Mouse (Mus musculus) hindbrain, embryonic 14.5 days (tissue): Measurements from ENCODE around the gene Mrps2. TPM values are rescaled to one million over a fixed set of nuclear protein-coding genes. Genes with fewer than 3 reads are reported as not detected.

Source experiments
- ATAC-seq: fragments of 200-750 bp; cut with Nextera tagmentation; 2 replicates; pipeline ENCODE4 v1.8.0; 2017; ENCODE audit warnings: moderate number of reproducible peaks, mild to moderate bottlenecking, moderate TSS enrichment, moderate library complexity; ENCODE audit not compliant: low FRiP score
- DNase-seq: peaks from one replicate; pipeline ENCODE4 v3.0.0-alpha.2; 2015; ENCODE audit warnings: low spot score
- H3K27ac ChIP-seq: fragments of 300-500 bp; sonication (generic); 2 replicates; pipeline ENCODE4 v1.5.1; 2014; ENCODE audit warnings: mild to moderate bottlenecking, moderate library complexity
- H3K27me3 ChIP-seq: fragments of 300-500 bp; sonication (generic); 2 replicates; pipeline ENCODE4 v1.6.1; 2014; ENCODE audit warnings: mild to moderate bottlenecking, low read length, mixed read lengths; ENCODE audit not compliant: control insufficient read depth, insufficient read depth
- H3K36me3 ChIP-seq: fragments of 300-500 bp; sonication (generic); replicated peaks from 2 replicates; pipeline ENCODE4 v1.6.1; 2014; ENCODE audit not compliant: control insufficient read depth, insufficient read depth
- H3K4me1 ChIP-seq: fragments of 300-500 bp; sonication (generic); replicated peaks from 2 replicates; pipeline ENCODE4 v1.6.1; 2014; ENCODE audit warnings: antibody characterized with exemption, low read length, mixed read lengths; ENCODE audit not compliant: control insufficient read depth, insufficient read depth
- H3K4me2 ChIP-seq: fragments of 300-500 bp; sonication (generic); replicated peaks from 2 replicates; pipeline ENCODE4 v1.6.1; 2014; ENCODE audit warnings: mild to moderate bottlenecking, moderate library complexity
- H3K4me3 ChIP-seq: fragments of 300-500 bp; sonication (generic); replicated peaks from 2 replicates; pipeline ENCODE4 v1.5.1; 2014; ENCODE audit warnings: mild to moderate bottlenecking, low read length
- H3K9ac ChIP-seq: fragments of 300-500 bp; sonication (generic); 2 replicates; pipeline ENCODE4 v1.6.1; 2014
- H3K9me3 ChIP-seq: fragments of 300-500 bp; sonication (generic); 2 replicates; pipeline ENCODE4 v1.6.1; 2016; ENCODE audit warnings: low read length; ENCODE audit not compliant: control insufficient read depth
- WGBS: fragments of 180-500 bp; shearing (Covaris S2); extraction: QIAGEN DNeasy Blood & Tissue Kit; methylation state at CpG from one replicate; pipeline ENCODE4 v1.1.7; 2014; 5-methylcytosine and 5-hydroxymethylcytosine counted together
- polyA plus RNA-seq: library from polyadenylated mRNA; unstranded; fragments of >200 nt; fragmentation: Nextera tagmentation; extraction: Ambion mirVana; gene quantifications from 2 replicates; pipeline ENCODE4 v1.2.1, GENCODE M21; 2014

Gene Mrps2
- 49.3 and 51.8 TPM in 2 replicates for polyA plus RNA-seq

- Histone ChIP-seq H3K27ac (0 out of 2 replicates have a peak within 1 kb of the TSS, but pooled peaks have one; percentile 23), H3K9ac (peak within 1 kb of the TSS; percentile 89), H3K4me1 (peaks cover 13% of the 10 kb centered on the region), H3K27me3 (no peaks in the 10 kb centered on the region), H3K4me3 (peak within 1 kb of the TSS; percentile 81), H3K4me2 (peak within 1 kb of the TSS; percentile 68), H3K36me3 (peaks cover 32% of the 10 kb centered on the region), H3K9me3 (no peaks in the 10 kb centered on the region)
- ATAC-seq (peak; percentile 90), DNase-seq (peak; percentile 89)
- WGBS, result under 1% methylated on average over 52 of the region's 52 CpGs
These were observed at the start of gene Mrps2 for GRCm38 (mm10) chr2:28467860-28468485. Gene Mrps2, plus strand, starts transcription at chr2:28468066.

- Histone ChIP-seq H3K4me2 (no peak overlapping the region), H3K4me1 (peaks cover 6% of the 10 kb centered on the region), H3K27me3 (no peaks in the 10 kb centered on the region), H3K4me3 (no peak overlapping the region), H3K9ac (no peak overlapping the region), H3K9me3 (no peaks in the 10 kb centered on the region), H3K27ac (no peak overlapping the region), H3K36me3 (no peaks in the 10 kb centered on the region)
- peak; percentile 95 for DNase-seq
- WGBS, result 14% methylated on average over 4 of the region's 4 CpGs
- ATAC-seq, result no peak
These were observed 48.0 kb upstream of the Mrps2 start for GRCm38 (mm10) chr2:28419898-28420297.

GRCm38 (mm10) chr2:28423167-28423566 lies 44.7 kb upstream of the Mrps2 start:
- no peak overlapping the region for H3K27ac ChIP-seq
- DNase-seq, result peak; percentile 58
- no peak overlapping the region for H3K9ac ChIP-seq
- no peaks in the 10 kb centered on the region for H3K9me3 ChIP-seq
- H3K36me3 ChIP-seq, result no peaks in the 10 kb centered on the region
- H3K4me3 ChIP-seq, result no peak overlapping the region
- 38% methylated on average over 3 of the region's 3 CpGs for WGBS
- no peak for ATAC-seq
- H3K4me2 ChIP-seq, result no peak overlapping the region
- H3K27me3 ChIP-seq, result no peaks in the 10 kb centered on the region
- H3K4me1 ChIP-seq, result peaks cover 6% of the 10 kb centered on the region; the same call in 1 of the 2 replicates

- Histone ChIP-seq H3K27ac (no peak overlapping the region), H3K4me3 (no peak overlapping the region), H3K9me3 (no peaks in the 10 kb centered on the region), H3K4me2 (no peak overlapping the region), H3K36me3 (no peaks in the 10 kb centered on the region), H3K9ac (no peak overlapping the region), H3K27me3 (no peaks in the 10 kb centered on the region), H3K4me1 (peaks cover 6% of the 10 kb centered on the region; the same call in 1 of the 2 replicates)
- 79% methylated on average over 6 of the region's 6 CpGs for WGBS
- DNase-seq, result no peak
- ATAC-seq, result no peak
These were observed 40.6 kb upstream of the Mrps2 start for GRCm38 (mm10) chr2:28427226-28427625.

- H3K27me3 ChIP-seq, result no peaks in the 10 kb centered on the region
- ATAC-seq (no peak), DNase-seq (no peak)
- no peak overlapping the region for H3K9ac ChIP-seq
- no peak overlapping the region for H3K4me3 ChIP-seq
- WGBS, result 71% methylated on average over 6 of the region's 6 CpGs
- peaks cover 3% of the 10 kb centered on the region; the same call in 1 of the 2 replicates for H3K4me1 ChIP-seq
- H3K9me3 ChIP-seq, result no peaks in the 10 kb centered on the region
- no peak overlapping the region for H3K27ac ChIP-seq
- no peak overlapping the region for H3K4me2 ChIP-seq
- H3K36me3 ChIP-seq, result no peaks in the 10 kb centered on the region
These were observed 37.0 kb upstream of the Mrps2 start for GRCm38 (mm10) chr2:28430846-28431245.

GRCm38 (mm10) chr2:28432811-28433210 lies 35.1 kb upstream of the Mrps2 start:
- 26% methylated on average over 1 of the region's 1 CpGs for WGBS
- no peak overlapping the region for H3K4me3 ChIP-seq
- no peaks in the 10 kb centered on the region for H3K36me3 ChIP-seq
- H3K27me3 ChIP-seq, result no peaks in the 10 kb centered on the region
- no peak overlapping the region for H3K4me2 ChIP-seq
- H3K27ac ChIP-seq, result no peak overlapping the region
- H3K9ac ChIP-seq, result no peak overlapping the region
- ATAC-seq (no peak), DNase-seq (no peak)
- H3K4me1 ChIP-seq, result no peaks in the 10 kb centered on the region
- no peaks in the 10 kb centered on the region for H3K9me3 ChIP-seq

- Histone ChIP-seq H3K9me3 (no peaks in the 10 kb centered on the region), H3K27me3 (no peaks in the 10 kb centered on the region), H3K9ac (no peak overlapping the region), H3K27ac (no peak overlapping the region), H3K4me1 (no peaks in the 10 kb centered on the region), H3K4me3 (no peak overlapping the region), H3K36me3 (no peaks in the 10 kb centered on the region), H3K4me2 (no peak overlapping the region)
- DNase-seq (no peak), ATAC-seq (no peak)
- 40% methylated on average over 1 of the region's 2 CpGs for WGBS
These were observed 34.4 kb upstream of the Mrps2 start for GRCm38 (mm10) chr2:28433512-28433911.

GRCm38 (mm10) chr2:28435401-28435800 lies 32.5 kb upstream of the Mrps2 start:
- H3K4me2 ChIP-seq, result no peak overlapping the region
- no peaks in the 10 kb centered on the region for H3K27me3 ChIP-seq
- H3K9ac ChIP-seq, result no peak overlapping the region
- H3K36me3 ChIP-seq, result no peaks in the 10 kb centered on the region
- no peak overlapping the region for H3K27ac ChIP-seq
- DNase-seq (no peak), ATAC-seq (no peak)
- H3K4me3 ChIP-seq, result no peak overlapping the region
- 93% methylated on average over 11 of the region's 11 CpGs for WGBS
- no peaks in the 10 kb centered on the region for H3K9me3 ChIP-seq
- H3K4me1 ChIP-seq, result no peaks in the 10 kb centered on the region

GRCm38 (mm10) chr2:28440842-28441241 lies 27.0 kb upstream of the Mrps2 start:
- H3K9me3 ChIP-seq, result no peaks in the 10 kb centered on the region
- ATAC-seq (no peak), DNase-seq (no peak)
- no peak overlapping the region for H3K4me2 ChIP-seq
- H3K27me3 ChIP-seq, result no peaks in the 10 kb centered on the region
- peaks cover 2% of the 10 kb centered on the region for H3K4me1 ChIP-seq
- H3K27ac ChIP-seq, result no peak overlapping the region
- WGBS, result 77% methylated on average over 6 of the region's 6 CpGs
- no peak overlapping the region for H3K9ac ChIP-seq
- H3K36me3 ChIP-seq, result no peaks in the 10 kb centered on the region
- no peak overlapping the region for H3K4me3 ChIP-seq
